Mouse (Mus musculus) cerebellum, postnatal 4 days (tissue): ENCODE measurements around the gene Hist2h2aa1.

ENCODE experiments used
- DNase-seq, 2 experiments: peaks; one replicate each; pipeline ENCODE4 v3.0.0; 2022; ENCODE audit warnings: low spot score in 2 of 2, mixed read lengths in 1 of 2

Gene Hist2h2aa1

DNA sequence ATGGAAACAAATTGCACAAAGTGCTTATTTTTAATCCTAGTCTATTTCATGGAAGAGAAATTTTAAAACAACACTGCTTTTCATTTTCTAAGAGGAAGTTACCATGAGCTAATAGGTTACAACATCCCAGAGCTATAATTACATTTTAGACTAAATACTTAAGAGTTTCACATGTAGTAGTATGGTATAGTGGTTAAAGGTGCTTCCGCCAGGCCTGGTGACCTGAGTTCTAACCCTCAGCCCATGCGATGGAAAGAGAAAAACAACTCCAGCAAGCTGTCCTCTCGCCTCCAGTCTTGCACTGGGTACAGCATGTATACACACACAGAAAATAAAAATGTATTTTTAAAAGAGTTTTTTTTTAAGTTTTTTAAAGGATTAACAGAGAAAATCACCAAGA is 6.5 kb downstream of the Hist2h2aa1 start:
- DNase-seq, result no peak

DNA sequence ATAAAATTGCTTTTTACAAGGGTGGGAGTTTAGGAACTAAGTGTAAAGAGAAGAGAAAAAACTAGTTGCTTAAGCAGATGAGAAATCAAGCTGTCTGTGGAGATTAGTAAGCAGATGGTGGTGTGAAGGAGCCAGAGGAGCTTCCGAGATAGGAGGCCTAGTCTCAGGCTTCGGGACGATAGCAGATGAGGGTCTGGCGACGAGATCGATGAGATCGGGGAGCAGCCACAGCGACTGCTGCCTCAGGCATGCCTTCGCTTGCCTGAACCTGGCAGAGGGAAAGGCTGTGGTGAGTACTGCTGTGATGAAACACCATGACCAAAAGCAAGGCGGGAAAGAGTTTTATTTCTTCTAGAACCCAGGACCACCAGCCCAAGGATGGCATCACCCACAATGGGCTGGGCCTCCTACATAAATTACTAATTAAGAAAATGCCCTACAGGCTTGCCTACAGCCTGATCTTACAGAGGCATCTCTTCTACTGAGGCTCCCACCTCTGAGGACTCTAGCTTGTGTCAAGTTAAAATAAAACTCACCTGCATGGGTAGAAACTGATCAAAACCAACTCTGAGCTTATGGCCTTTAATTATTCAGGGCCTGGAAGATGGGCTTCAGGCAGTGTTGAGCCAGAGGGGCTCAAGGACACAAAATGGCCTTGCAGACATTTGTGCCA is 9.5 kb downstream of the Hist2h2aa1 start:
- peak in 1 of 2 experiments; percentile 27 for DNase-seq

DNA sequence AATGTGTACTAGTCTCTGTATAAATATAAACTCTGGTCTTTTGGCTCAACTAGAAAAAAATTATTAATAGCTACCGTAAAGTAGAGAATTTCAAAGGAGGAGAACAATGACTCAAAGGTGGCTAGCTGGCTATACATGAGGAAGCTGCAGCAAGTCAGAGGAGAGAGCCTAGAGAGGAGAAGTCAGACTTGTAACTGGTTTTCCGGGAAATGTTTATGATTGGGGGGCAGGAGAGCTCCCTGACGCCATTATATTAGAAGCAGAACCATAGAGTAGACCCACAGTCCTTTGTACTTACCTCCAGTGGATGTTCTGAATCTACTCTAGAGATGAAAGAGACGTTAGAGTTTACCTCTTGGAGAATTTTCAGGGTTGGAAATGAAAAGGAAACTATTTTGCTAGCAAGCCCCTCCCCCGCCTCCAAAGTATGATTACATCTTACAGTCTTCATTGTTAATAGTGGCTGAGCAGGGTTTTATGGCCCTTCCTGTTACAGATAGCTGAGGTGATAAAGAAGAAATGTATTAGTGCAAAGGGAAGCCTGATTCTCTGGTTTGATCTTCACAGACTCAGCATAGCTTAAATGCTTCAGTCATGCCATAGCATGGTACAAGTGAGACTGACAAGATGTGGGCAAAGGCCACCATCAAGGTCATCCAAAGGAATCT is 10.8 kb downstream of the Hist2h2aa1 start:
- no peak for DNase-seq

DNA sequence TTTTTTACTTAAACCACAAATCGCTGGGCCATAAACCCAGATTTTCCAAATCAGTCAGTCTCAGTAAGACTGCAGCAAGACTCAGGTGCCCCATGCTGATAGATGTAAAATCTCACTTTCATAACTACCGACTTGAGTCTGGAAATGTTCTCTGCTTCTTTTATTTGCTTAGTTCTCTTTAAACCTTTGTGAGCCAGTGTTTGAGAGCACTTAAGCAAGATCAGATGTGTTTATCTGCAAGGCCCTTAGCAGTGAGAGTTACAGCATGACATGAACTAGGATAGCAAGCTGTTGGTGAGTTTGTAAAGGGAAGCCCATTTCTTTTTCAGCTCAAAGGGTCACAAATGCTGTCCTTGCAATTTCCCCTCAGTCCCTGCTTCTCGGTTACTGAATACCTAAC is 11.9 kb downstream of the Hist2h2aa1 start:
- DNase-seq, result no peak

DNA sequence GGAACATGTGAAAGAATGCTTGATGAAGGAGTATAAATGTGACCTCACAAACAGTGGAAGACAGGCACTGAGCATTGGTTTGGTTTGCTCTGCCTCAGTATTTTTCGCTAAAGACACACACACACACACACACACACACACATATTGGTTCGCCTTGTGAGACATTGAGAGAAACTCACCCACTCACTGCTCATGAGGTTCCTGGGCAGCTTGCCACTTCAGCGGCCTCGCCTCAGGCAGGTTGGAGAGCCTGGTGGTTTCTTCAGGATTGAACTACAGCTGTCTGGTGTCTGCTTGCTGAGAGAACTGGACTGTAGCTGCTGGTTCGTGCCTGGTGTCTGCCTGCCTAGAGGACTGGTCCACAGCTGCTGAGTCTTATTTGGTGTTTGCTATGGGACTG is 14.9 kb downstream of the Hist2h2aa1 start:
- no peak for DNase-seq

DNA sequence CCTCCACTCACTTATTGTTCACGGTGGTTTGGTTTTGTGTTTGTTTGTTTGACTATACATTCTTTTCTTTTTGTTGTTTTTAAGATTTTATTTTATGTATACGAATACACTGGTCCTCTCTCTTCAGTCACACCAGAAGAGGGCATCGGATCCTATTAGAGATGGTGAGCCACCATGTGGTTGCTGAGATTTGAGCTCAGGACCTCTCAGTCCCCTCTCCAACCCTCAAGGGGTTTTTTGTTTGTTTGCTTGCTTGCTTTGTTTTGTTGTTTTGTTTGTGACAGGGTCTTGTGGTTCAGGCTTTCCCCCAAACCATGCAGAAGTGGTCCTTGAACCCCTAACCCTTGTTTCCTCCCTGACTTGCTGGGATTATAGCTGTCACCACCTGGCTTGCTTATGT is 16.3 kb downstream of the Hist2h2aa1 start:
- DNase-seq, result no peak

DNA sequence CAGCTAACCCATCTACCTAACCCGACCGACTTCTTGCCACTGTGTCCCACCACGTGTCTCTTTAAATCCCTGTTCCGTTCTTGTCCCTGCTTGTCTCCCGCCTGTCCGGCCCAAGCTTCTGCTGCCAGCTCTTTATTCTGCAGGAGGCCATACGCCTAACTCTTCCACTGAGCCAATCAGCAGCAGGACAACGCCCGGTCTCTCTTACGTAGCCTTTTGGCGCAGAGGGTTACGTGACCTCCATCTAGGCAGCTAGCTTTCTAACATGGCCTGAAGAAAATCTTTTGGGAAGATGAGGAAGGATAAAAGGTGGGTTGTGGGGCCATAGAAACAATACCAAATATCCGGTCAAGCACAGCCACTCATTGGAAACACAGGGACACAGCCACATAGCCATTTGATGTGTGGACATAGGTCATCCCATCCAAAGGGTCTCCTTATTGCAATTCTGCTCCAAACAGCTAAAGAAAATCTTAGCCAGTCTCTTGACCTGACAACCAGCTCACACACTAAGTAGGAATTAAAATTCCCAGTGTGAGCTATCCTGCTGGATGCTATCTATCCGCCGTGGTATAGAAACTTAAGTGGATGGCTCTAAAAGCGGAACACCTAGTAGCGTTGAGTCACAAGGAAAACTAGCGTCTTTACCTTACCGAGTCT is 17.0 kb downstream of the Hist2h2aa1 start:
- DNase-seq, result peak in 1 of 2 experiments; percentile 66

DNA sequence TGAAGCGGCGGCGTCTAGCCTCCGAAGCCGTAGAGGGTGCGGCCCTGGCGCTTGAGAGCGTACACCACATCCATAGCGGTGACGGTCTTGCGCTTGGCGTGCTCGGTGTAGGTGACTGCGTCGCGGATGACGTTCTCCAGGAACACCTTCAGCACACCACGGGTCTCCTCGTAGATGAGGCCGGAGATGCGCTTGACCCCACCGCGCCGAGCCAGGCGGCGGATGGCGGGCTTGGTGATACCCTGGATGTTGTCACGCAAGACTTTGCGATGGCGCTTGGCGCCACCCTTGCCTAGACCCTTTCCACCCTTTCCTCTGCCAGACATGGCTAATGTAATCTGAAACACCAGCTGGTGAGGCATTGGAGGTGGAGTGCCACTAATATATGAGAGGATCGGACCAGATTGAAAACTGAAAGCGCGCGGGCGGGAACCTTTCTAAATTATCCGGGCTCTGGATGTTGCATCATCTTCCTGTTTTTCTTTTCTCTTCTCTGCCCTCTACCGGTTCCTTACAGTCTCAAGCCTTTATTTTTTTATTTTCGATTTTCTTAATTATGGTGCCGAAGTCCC is 17.8 kb downstream of the Hist2h2aa1 start, which contains the start of gene Hist2h4:
TSS of gene Hist2h4 (minus strand) at position 333 of the 572 bp plus-strand sequence.
- DNase-seq, result peak; percentile 79 to 93

DNA sequence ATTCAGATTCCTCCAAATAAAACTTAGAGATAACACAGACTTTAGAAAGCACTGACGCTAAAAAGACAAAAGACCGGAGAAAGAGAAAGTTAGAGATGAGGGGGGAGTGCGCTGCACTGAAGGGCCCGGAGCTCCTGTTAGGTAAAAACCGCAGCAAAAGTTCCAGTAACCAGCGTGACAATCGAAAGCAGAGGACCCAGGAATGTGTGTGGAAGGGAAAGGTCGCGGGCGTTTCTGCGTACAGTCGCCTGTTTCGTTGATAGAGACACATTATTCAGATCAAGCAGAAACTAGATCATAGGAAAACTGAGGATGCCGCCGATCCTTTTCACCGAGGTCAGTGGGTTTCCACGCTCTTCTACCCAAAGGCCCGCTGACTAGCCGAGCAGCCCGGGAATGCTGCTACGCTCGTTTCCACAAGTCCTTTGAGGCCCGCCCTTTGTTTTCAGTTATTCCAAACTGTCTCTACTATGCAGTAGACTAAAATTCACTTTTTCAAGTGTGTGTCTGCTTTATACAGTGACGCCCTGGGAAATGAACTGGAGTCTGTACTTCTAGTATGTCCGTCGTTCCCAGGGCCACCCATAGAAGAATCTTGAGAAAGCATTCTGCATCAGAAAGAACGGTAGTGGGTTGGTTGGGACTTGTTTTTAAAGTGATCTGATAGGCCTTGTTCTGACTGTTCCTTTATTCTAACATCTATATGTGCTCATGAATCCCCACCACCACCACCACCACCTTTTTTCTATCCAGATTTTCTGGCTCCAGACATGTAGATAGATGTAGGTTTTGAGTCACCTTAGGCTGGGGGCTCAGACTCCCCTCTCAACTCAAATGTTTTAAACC is 18.5 kb downstream of the Hist2h2aa1 start:
- DNase-seq, result peak in 1 of 2 experiments; percentile 39

DNA sequence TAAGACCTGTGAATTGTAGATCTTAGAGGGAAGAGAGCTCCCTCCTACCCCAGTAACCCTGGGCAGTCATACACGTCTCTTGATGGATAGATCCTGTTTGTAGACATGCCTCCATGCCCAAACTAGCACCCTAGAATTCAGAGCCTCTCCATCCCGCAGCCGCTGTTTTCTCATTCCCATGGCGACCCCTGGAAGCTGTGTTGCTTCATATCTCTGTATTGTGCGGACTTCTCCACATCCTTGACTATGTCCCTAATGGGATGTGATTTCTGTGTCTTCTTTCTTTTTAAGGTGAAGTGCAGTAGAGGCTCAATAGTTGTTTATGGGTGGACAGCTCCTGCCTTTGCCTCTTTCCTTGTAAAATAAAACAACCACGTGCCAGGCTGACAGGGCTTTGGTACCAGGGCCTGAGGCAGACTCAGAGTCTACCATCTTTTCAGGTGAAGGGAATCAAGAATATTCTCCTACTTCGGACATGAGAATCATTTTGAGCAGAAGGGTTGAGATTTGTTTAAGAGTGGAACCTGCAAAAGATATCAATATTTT is 19.2 kb downstream of the Hist2h2aa1 start:
- no peak for DNase-seq

DNA sequence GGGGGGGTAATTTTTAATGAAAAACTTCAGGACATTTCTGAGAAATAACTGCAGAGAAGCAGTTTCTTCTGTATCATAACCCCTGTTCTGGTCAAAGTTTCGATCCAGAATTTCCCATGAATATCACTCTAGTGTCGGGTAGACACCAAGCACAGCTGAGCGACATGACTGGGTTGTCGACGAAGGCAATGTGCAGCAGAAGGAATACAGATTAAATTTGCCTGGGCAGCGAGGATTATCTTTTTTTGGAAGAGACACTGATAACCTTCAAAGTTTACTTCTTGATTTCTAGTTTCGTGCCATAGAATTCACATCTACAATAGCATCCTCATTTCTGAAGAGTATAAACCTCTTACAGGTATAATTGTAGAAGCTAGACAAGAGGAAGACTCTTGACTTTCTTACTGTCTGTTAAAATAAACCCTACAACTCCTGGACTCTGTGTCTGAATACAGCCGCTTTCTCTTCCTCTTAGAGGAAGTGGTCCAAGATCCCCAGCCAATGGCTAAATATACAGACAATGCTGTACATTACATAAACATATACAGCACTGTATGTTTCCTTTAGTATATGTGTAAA is 20.9 kb downstream of the Hist2h2aa1 start:
- no peak for DNase-seq

DNA sequence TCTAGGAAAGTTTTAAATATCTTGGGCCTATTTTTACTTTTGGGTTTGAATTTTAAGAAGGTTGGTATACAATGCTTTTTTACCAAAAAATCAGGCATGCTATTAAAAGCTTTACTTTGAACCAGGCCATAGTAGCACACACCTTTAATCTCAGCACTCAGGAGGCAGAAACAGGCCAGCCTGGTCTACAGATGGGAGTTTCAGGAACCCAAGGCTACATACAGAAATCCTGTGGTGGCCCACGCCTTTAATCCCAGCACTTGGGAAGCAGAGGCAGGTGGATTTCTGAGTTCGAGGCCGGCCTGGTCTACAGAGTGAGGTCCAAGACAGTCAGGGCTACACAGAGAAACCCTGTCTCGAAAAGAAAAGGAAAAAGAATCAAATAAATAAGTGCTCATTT is 22.2 kb downstream of the Hist2h2aa1 start:
- DNase-seq, result no peak

DNA sequence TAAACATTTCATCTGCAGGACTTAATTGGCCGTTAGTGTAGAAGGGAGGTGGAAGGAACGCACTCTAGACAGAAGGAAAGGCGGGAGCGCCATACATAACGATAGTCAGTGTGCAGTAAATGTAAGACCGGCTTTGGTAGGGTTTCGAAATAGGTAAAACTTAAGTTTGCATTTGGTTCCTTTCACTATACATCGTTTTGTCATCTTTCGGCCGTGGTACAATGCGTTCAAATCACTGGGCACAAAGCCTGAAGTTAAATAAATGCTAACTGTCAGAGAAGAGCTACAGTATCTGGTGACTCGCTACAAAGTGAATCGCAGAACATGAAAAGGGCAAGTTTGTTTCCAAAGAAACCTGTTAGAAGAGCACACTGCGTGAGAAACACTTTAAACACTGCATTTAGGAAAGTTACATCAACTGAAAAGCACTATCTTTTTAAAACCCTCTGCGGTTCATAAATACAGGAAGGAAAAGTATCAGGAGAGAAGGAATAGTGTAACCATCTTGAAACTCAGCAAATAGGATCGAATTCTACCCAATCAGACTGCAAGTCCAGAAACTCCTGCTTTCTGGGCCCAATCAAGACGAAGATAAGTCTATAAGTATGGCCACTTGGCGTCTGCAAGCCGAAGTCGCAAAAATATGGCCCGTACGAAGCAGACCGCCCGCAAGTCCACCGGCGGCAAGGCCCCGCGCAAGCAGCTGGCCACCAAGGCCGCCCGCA is 22.9 kb downstream of the Hist2h2aa1 start, which contains the start of gene Hist2h3b:
TSS of gene Hist2h3b (plus strand) at position 604 of the 725 bp plus-strand sequence.
- peak; percentile 58 to 77 for DNase-seq

DNA sequence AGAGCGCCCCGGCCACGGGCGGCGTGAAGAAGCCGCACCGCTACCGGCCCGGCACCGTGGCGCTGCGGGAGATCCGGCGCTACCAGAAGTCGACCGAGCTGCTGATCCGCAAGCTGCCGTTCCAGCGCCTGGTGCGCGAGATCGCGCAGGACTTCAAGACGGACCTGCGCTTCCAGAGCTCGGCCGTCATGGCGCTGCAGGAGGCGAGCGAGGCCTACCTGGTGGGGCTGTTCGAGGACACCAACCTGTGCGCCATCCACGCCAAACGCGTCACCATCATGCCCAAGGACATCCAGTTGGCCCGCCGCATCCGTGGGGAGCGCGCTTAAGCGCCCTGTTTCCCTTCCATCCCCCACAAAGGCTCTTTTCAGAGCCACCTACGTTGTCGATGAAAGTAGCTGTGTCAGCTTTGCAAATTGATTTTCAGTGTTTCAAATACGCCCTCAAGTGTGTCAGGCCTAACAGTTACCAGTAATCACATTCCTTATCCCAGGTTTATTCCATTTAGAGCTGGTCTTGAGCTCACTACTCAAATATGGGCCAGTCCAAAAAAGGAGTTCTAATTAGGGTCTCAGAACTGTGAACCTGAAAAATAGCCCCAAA is 23.6 kb downstream of the Hist2h2aa1 start:
- DNase-seq, result peak in 1 of 2 experiments; percentile 22

DNA sequence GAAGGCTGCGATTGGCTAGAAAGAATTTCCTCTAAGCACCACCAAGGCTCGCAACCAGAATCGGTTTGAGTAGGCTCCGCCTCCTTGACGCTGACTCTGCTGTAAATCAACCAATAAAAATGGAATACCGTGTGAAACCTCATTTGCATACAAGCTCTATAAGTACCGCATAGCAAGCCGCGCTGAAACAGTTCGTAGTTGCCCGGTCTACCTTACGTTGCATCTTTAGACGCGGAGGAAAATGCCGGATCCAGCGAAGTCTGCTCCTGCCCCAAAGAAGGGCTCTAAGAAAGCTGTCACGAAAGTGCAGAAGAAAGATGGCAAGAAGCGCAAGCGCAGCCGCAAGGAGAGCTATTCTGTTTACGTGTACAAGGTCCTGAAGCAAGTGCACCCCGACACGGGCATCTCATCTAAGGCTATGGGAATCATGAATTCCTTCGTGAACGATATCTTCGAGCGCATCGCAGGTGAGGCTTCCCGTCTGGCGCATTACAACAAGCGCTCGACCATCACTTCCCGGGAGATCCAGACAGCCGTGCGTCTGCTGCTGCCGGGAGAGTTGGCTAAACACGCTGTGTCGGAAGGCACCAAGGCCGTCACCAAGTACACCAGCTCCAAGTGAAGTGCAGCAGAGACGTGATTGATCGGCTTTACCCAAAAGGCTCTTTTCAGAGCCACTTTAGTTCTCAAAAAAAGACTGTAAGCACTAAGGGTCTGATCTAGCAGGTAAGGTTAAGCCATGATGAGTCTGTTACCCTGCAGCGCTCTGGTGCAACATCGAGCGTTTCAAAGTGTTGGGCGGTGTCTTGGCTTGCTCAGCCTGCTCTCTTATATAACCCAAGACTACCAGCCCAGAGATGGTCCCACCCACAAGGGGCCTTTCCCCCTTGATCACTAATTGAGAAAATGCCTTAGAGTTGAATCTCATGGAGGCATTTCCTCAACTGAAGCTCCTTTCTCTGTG is 24.5 kb downstream of the Hist2h2aa1 start, which contains the start of gene Hist2h2bb:
TSS of gene Hist2h2bb (plus strand) at position 242 of the 964 bp plus-strand sequence.
- DNase-seq, result peak; percentile 52 to 82

DNA sequence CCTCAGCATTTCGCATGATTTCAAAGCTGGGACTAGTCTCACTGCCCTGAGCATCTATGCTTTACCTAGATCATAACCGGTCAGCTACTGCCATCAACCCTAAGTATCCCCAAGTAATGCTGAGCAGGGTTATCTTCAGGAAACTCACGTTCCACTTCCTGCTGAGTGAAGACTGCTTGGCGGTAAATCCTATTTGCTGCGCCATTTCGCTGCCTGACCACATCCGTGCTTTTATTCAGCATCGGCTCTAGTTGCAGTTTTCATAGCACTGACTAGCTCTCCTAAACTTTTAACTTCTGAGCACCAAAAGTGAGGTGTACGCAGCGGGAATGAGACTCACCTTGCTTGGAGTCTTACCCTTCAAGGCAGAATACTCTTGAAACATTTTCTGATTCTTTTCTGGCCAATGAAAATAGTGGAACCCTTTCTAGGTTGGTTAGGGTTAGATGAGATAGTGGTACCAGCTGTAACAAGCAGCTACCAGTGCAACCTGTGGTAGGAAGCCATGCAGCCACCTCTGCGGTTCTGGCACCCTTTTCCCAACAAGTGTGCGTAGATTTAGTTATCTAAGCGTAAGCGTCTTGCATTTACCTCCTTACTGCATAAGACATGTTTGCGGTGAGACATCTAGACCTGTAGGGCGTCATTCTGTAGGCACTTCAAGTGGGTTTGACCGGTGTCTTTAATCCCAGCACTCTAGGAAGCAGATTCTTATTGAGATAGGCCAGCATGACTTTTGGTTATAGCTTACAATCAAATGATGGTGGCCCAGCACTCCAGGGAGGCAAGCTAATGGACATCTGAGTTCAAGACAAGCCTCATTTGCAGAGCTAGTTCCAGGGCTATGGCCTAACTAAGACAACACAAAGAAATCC is 28.5 kb downstream of the Hist2h2aa1 start:
- no peak for DNase-seq

DNA sequence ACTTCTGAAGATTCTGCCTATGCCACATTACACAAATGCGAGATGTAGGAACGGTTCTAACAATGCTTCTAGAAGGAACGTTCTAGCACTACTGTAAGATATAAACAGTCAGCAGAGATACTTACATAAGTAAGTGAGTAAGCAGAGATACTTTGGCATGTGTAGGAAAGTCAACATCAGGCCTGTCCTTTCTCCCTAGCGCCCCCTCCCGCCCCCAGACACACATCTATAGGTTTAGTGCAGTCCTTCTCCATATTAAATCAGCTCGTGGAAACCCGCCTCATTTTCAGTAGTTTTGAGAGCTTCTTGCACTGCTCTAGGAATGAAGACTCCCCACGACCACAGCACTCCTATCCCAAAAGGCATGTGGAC is 32.1 kb downstream of the Hist2h2aa1 start:
- DNase-seq, result peak in 1 of 2 experiments; percentile 37
